Mouse (Mus musculus): ENCODE data around the gene Xpnpep3. TPM values are rescaled to one million over a fixed set of nuclear protein-coding genes. Genes with fewer than 3 reads are reported as not detected.

Xpnpep3 gene
- polyA plus RNA-seq, 1 experiment: 6.8 TPM

DNA sequence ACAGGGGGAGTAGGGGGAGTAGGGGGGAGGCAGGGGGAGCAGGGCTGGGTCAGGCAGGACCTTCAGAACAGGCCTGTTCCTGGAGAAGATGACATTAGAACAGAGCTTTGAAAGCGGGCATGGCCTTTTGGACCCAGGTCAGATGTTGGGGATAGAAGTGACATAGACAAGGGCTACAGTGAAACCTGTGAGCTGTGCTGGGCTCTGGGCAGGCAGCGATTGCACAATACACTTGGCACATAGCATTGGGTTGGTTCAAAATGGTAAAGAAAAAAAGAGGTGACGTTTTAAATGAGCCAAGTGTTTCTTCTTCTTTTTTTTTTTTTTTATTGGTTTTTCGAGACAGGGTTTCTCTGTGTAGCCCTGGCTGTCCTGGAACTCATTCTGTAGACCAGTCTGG is 85.5 kb downstream of the Xpnpep3 start:
- H3K4me1 ChIP-seq (ENCODE audit: control insufficient read depth, insufficient read depth, low read length): no peaks in the 10 kb centered on the region
- DNase-seq: no peak
- TF ChIP-seq POLR2A (IDR thresholded peaks at IDR 0.05; ENCODE audit: borderline replicate concordance, extremely low read depth, low read depth, low read length) (no peak), CTCF (IDR thresholded peaks at IDR 0.05; ENCODE audit: insufficient read depth, low read length) (no peak)
- 56% methylated on average over 4 of the region's 4 CpGs for WGBS
- H3K4me3 ChIP-seq (replicated peaks; ENCODE audit: extremely low read depth, low read depth, low read length): no peak overlapping the region

DNA sequence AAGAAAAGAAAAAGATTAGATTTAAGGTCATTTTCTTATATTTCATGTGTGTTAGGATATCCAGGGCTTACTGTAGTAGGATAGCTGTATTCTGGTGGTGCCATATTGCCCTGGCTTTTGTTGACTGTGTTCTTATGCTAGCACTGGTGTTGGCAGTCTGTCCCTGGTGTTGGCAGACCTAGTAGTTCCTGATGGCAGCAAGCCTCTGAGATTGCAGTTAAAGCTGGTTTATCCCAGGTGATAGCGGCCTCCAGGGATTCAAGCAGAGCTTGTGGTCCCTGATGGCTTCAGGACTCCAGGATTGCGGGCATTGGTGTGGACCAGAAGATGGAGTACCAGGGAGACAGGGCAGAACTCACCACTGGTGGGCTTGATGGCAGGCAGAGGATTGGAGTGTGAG is 103.5 kb downstream of the Xpnpep3 start:
- WGBS: 83% methylated on average over 2 of the region's 2 CpGs
- DNase-seq: no peak
- TF ChIP-seq CTCF (IDR thresholded peaks at IDR 0.05; ENCODE audit: insufficient read depth, low read length) (no peak), POLR2A (IDR thresholded peaks at IDR 0.05; ENCODE audit: borderline replicate concordance, extremely low read depth, low read depth, low read length) (no peak)

DNA sequence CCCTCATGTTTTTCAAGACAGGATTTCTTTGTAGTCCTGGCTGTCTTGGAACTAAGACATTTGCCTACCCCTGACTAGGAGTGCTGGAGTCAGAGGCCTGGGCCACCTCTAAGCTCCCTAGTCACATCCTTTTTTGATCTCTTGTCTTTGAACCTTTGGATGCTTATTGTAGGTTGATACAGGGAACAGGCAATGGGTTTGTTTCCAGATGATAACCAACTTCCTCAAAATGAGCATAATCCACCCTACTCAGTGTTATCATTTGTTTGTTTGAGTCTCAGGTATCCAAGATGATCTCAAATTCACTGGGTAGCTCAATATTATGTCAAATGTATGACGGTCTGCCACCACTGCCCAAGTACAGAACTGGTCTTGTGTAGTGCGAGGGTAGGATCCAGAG is 104.1 kb downstream of the Xpnpep3 start:
- no peak overlapping the region for H3K4me3 ChIP-seq (replicated peaks; ENCODE audit: extremely low read depth, low read depth, low read length)
- 95% methylated on average over 2 of the region's 2 CpGs for WGBS
- H3K4me1 ChIP-seq (ENCODE audit: control insufficient read depth, insufficient read depth, low read length): no peaks in the 10 kb centered on the region
- no peak for DNase-seq
- TF ChIP-seq CTCF (IDR thresholded peaks at IDR 0.05; ENCODE audit: insufficient read depth, low read length) (no peak), POLR2A (IDR thresholded peaks at IDR 0.05; ENCODE audit: borderline replicate concordance, extremely low read depth, low read depth, low read length) (no peak)

More for the DNA sequence above, 103.5 kb downstream of the Xpnpep3 start:
- no peaks in the 10 kb centered on the region for H3K4me1 ChIP-seq (ENCODE audit: control insufficient read depth, insufficient read depth, low read length)
- H3K4me3 ChIP-seq (replicated peaks; ENCODE audit: extremely low read depth, low read depth, low read length): no peak overlapping the region

Other genes with a start within 250 kb of the Xpnpep3 start
- 32.8 and 39.0 TPM in 2 replicates for gene Mrtfa, start 209.4 kb upstream of the Xpnpep3 start, polyA plus RNA-seq (2012; rRNA removed)
- gene Mchr1, start 164.6 kb upstream of the Xpnpep3 start, polyA plus RNA-seq (2012; rRNA removed): 1.0 and 1.4 TPM in 2 replicates
- 25.9 and 44.2 TPM in 2 replicates for gene Slc25a17, start 39.3 kb upstream of the Xpnpep3 start, polyA plus RNA-seq (2012; rRNA removed)
- gene St13, start 61 bp upstream of the Xpnpep3 start, polyA plus RNA-seq (2012; rRNA removed): 16.4 and 16.9 TPM in 2 replicates
- gene Dnajb7, start 8.2 kb downstream of the Xpnpep3 start, polyA plus RNA-seq (2012; rRNA removed): not detected in 2 replicates
- 55.5 and 85.0 TPM in 2 replicates for gene Rbx1, start 66.2 kb downstream of the Xpnpep3 start, polyA plus RNA-seq (2012; rRNA removed)
- gene Ep300, start 185.2 kb downstream of the Xpnpep3 start, polyA plus RNA-seq (2012; rRNA removed): 26.4 and 32.4 TPM in 2 replicates